Mouse (Mus musculus): ENCODE results near the gene Vrk1.

The Vrk1 gene

GRCm38 (mm10) chr12:106123276-106123675 is 113.2 kb downstream of the Vrk1 start:
- no peak for DNase-seq (ENCODE audit: low spot score in 2 of 2)

GRCm38 (mm10) chr12:106124581-106124980 is 114.6 kb downstream of the Vrk1 start:
- no peak for DNase-seq (ENCODE audit: low spot score in 2 of 2)

All from thymus, postnatal 10 days (tissue).